Mouse (Mus musculus) neural tube, embryonic 15.5 days (tissue): ENCODE data around the gene Tdgf1. TPM values are rescaled to one million over a fixed set of nuclear protein-coding genes. Genes with fewer than 3 reads are reported as not detected.

ENCODE experiments used
- microRNA-seq: library from miRNA; unstranded; fragments of <30 nt; microRNA quantifications from one replicate; pipeline ENCODE4, GENCODE M21; 2017
- polyA plus RNA-seq: library from polyadenylated mRNA; unstranded; fragments of >200 nt; fragmentation: Nextera tagmentation; extraction: Ambion mirVana; gene quantifications from 2 replicates; pipeline ENCODE4 v1.2.1, GENCODE M21; 2015

Gene Tdgf1
- polyA plus RNA-seq, 1 experiment from 2014 or later, result 0.28 TPM

Small RNAs within 50 kb of the gene (microRNA-seq; reads per million reads assigned to microRNA genes)
- not detected for gene Gm24269

Other genes with a start within 250 kb of the Tdgf1 start
- 1.9 and 4.1 TPM in 2 replicates for gene Myl3, start 204.3 kb downstream of the Tdgf1 start, polyA plus RNA-seq
- gene Pth1r, start 199.0 kb downstream of the Tdgf1 start, polyA plus RNA-seq, result 12.9 and 17.0 TPM in 2 replicates
- not detected in 2 replicates for gene Prss42, start 148.0 kb downstream of the Tdgf1 start, polyA plus RNA-seq
- not detected in 2 replicates for gene Prss44, start 132.2 kb downstream of the Tdgf1 start, polyA plus RNA-seq
- not detected in 2 replicates for gene Prss43, start 119.5 kb downstream of the Tdgf1 start, polyA plus RNA-seq
- not detected in 2 replicates for gene Prss45, start 111.6 kb downstream of the Tdgf1 start, polyA plus RNA-seq
- not detected in 2 replicates for gene Prss46, start 101.7 kb downstream of the Tdgf1 start, polyA plus RNA-seq
- 0.59 and 0.75 TPM in 2 replicates for gene Prss50, start 88.2 kb downstream of the Tdgf1 start, polyA plus RNA-seq
- 3.2 TPM in 2 replicates for gene Als2cl, start 66.3 kb downstream of the Tdgf1 start, polyA plus RNA-seq
- 5.9 and 7.2 TPM in 2 replicates for gene Tmie, start 66.0 kb downstream of the Tdgf1 start, polyA plus RNA-seq
- gene Fam240a, start 29.3 kb downstream of the Tdgf1 start, polyA plus RNA-seq, result not detected in 2 replicates
- 0.78 and 1.5 TPM in 2 replicates for gene Lrrc2, start 5.4 kb upstream of the Tdgf1 start, polyA plus RNA-seq
- 0.10 TPM in 1 of 2 replicates, not detected in the other for gene Rtp3, start 44.4 kb upstream of the Tdgf1 start, polyA plus RNA-seq
- 0.88 and 1.5 TPM in 2 replicates for gene Ltf, start 73.1 kb upstream of the Tdgf1 start, polyA plus RNA-seq
- gene Ccrl2, start 111.4 kb upstream of the Tdgf1 start, polyA plus RNA-seq, result 0.98 and 1.3 TPM in 2 replicates
- gene Lrrfip2, start 171.4 kb upstream of the Tdgf1 start, polyA plus RNA-seq, result 46.0 and 46.7 TPM in 2 replicates